Mouse (Mus musculus) thymus, adult 2 months (tissue): ENCODE data around the gene Gm960.

Experiments used
- CTCF ChIP-seq: fragments of 200-500 bp; IDR thresholded peaks from 2 replicates; pipeline ENCODE4 v1.5.1; 2012; ENCODE audit warnings: mild to moderate bottlenecking, control low read depth, low read length, moderate library complexity, borderline replicate concordance; ENCODE audit not compliant: control insufficient read depth, poor library complexity, insufficient read depth; ENCODE audit errors: extremely low read depth
- POLR2A ChIP-seq: fragments of 200-500 bp; IDR thresholded peaks from 2 replicates; pipeline ENCODE4 v1.6.1; 2012; ENCODE audit warnings: mild to moderate bottlenecking, low read length, control low read depth, moderate library complexity; ENCODE audit not compliant: control insufficient read depth, poor library complexity, insufficient read depth; ENCODE audit errors: extremely low read depth

DNA sequence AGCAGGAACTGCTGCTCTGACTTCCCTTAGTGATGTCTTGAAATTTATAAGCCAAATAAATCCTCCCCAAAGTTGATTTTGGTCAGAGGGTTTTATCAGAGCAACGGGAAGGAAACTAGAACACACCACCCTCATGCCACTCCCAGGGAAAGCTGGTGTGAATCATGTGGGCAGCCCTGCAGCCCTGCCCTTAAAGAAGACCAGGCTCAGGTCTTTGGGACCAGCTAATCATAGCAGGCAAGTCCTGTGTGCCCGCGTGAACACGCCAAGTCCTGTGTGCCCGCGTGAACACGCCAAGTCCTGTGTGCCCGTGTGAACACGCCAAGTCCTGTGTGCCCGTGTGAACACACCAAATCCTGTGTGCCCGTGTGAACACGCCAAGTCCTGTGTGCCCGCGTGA is 18.3 kb upstream of the Gm960 start:
- TF ChIP-seq CTCF = no peak
- TF ChIP-seq POLR2A = no peak
